Mouse (Mus musculus): ENCODE data around the gene Flrt1. TPM values are rescaled to one million over a fixed set of nuclear protein-coding genes. Genes with fewer than 3 reads are reported as not detected.
A peak's percentile ranks its signal among the peaks of the same experiment; 100 is the strongest.
"Not testable (repeated sequence)": the region's sequence is repeated elsewhere in the genome, so short reads cannot be mapped to it uniquely, and the experiment has no call there.

The Flrt1 gene
- total and polyA plus RNA-seq, 2 experiments from 2014 or later, result 9.9 to 11.9 TPM

DNA sequence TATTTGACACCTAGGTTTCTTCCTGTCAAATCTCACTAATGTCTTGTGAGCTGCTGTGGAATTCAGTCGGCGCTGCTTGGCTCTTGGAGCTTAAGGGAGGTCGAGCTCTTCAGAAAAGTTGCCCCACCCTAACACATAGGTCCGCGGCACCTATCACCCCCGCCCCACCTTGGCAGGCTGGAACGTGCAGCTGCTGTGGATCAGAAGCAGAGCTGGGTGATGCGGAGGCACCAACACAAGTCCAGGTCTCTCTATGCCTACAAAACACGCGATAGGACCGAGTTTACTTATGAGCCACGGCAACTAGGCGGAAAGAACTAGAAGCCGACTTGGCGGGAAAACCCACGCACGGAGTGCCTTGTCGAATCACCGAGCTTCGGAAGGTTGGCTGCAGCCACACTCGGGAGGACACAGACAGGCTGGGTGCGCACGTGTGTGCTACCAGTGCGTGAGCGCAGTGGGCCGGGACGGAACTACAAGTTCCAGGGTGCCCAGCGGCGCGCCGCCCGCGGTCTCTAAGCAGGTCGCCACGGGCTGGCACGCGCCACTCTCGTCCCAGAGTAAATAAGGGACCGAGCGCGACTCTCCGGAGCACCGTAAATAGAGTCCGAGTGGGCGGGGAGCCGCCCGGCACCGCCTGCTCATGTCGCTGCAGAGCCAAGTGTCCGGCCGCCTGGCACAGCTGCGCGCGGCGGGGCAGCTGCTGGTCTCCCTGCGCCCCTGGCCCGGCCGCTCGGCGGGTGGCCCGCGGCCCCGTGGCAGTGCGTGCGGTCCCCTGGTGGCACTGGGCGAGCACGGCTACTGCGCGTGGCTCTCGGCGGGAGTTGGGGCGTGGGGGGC lies 49.1 kb downstream of the Flrt1 start, which contains the start of gene Macrod1:
Gene Macrod1, plus strand, starts transcription at position 563 of the 840 bp plus-strand sequence.
- Histone ChIP-seq H3K4me1 (ENCODE audit: insufficient read depth, low read length) (peaks cover 9% of the 10 kb centered on the region; the same call in 1 of the 2 replicates), H3K9me3 (ENCODE audit: low read length) (no peaks in the 10 kb centered on the region), H3K9ac (replicated peaks; ENCODE audit: low read length, poor library complexity, severe bottlenecking) (peak within 1 kb of the TSS; percentile 59), H3K36me3 (ENCODE audit: insufficient read depth, low read length) (no peaks in the 10 kb centered on the region), H3K4me3 (ENCODE audit: low read depth, low read length) (peak within 1 kb of the TSS; percentile 71), H3K27ac (ENCODE audit: low read depth, low read length) (no peak within 1 kb of the TSS), H3K27me3 (ENCODE audit: insufficient read depth, low read length) (no peaks in the 10 kb centered on the region), H3K4me2 (ENCODE audit: low read depth, low read length, poor library complexity, severe bottlenecking) (peak within 1 kb of the TSS; percentile 100)
- under 1% methylated on average over 57 of the region's 72 CpGs for WGBS
- peak; percentile 66 for ATAC-seq (ENCODE audit: low FRiP score)
- peak; percentile 74 for DNase-seq (ENCODE audit: low spot score)
- no peak for TF ChIP-seq CTCF (IDR thresholded peaks at IDR 0.05)

GRCm38 (mm10) chr19:7055173-7055572 lies 50.4 kb downstream of the Flrt1 start:
- TF ChIP-seq CTCF (IDR thresholded peaks at IDR 0.05), result no peak
- H3K4me3 ChIP-seq (ENCODE audit: low read depth, low read length), result no peak overlapping the region
- no peaks in the 10 kb centered on the region for H3K27me3 ChIP-seq (ENCODE audit: insufficient read depth, low read length)
- DNase-seq (ENCODE audit: low spot score) (no peak), ATAC-seq (ENCODE audit: low FRiP score) (no peak)
- H3K9ac ChIP-seq (replicated peaks; ENCODE audit: low read length, poor library complexity, severe bottlenecking), result no peak overlapping the region
- H3K4me1 ChIP-seq (ENCODE audit: insufficient read depth, low read length), result peaks cover 9% of the 10 kb centered on the region; the same call in 1 of the 2 replicates
- no peak overlapping the region for H3K27ac ChIP-seq (ENCODE audit: low read depth, low read length)
- H3K36me3 ChIP-seq (ENCODE audit: insufficient read depth, low read length), result no peaks in the 10 kb centered on the region
- 42% methylated on average over 3 of the region's 3 CpGs for WGBS
- no peak overlapping the region for H3K4me2 ChIP-seq (ENCODE audit: low read depth, low read length, poor library complexity, severe bottlenecking)
- H3K9me3 ChIP-seq (ENCODE audit: low read length), result no peaks in the 10 kb centered on the region

DNA sequence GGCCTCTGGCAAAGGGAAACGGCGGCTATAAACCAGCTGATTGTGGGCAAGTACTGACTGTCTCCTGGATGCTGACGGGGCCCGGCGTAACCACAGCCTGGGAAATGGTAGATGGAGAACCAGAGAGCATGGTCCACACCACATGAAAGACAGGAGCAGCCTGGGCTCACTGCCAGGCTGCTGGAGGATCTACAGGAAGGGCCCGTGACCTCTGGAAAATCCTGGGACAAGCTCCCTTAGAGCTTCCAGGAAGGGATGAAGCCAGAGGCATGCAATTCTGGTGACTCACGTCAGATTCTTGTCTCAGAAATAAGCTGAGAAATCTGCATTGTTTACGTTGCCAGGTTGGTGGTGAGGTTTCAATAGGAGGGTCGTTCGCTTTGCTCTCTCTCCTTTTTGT lies 50.8 kb downstream of the Flrt1 start:
- peaks cover 9% of the 10 kb centered on the region; the same call in 1 of the 2 replicates for H3K4me1 ChIP-seq (ENCODE audit: insufficient read depth, low read length)

GRCm38 (mm10) chr19:7053382-7053781 lies 52.1 kb downstream of the Flrt1 start:
- ATAC-seq (ENCODE audit: low FRiP score); H3K9me3 ChIP-seq (ENCODE audit: low read length): not testable (repeated sequence)
- WGBS, result 81% methylated on average over 4 of the region's 4 CpGs

More for the DNA sequence above, 50.8 kb downstream of the Flrt1 start:
- ATAC-seq (ENCODE audit: low FRiP score) (no peak), DNase-seq (ENCODE audit: low spot score) (no peak)
- Histone ChIP-seq H3K9me3 (ENCODE audit: low read length) (no peaks in the 10 kb centered on the region), H3K9ac (replicated peaks; ENCODE audit: low read length, poor library complexity, severe bottlenecking) (no peak overlapping the region), H3K4me3 (ENCODE audit: low read depth, low read length) (no peak overlapping the region), H3K36me3 (ENCODE audit: insufficient read depth, low read length) (no peaks in the 10 kb centered on the region), H3K4me2 (ENCODE audit: low read depth, low read length, poor library complexity, severe bottlenecking) (no peak overlapping the region), H3K27me3 (ENCODE audit: insufficient read depth, low read length) (no peaks in the 10 kb centered on the region), H3K27ac (ENCODE audit: low read depth, low read length) (no peak overlapping the region)
- TF ChIP-seq CTCF (IDR thresholded peaks at IDR 0.05), result no peak
- WGBS, result 66% methylated on average over 10 of the region's 10 CpGs

DNA sequence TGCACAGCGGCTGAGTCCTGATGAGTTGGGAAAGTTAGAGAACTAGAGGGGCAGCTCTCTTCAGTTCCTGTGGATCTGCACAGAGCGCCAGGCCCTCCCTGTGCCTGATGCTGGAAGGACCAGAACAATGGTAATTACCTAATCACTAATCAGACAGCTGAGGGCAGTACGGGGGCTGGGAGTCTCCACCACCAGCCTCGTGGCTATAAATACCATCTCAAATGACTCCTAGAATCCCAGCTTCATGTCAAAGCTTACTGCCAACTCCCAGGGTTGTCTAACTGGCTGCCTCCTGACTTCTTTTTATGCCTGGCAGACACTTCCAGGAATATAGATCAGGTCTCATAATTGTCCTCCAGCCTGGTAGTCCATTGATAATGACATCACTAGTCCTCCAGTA lies 60.8 kb downstream of the Flrt1 start:
- H3K36me3 ChIP-seq (ENCODE audit: insufficient read depth, low read length), result no peaks in the 10 kb centered on the region
- 50% methylated on average over 4 of the region's 4 CpGs for WGBS
- H3K27ac ChIP-seq (ENCODE audit: low read depth, low read length), result no peak overlapping the region
- H3K9me3 ChIP-seq (ENCODE audit: low read length), result no peaks in the 10 kb centered on the region
- DNase-seq (ENCODE audit: low spot score) (no peak), ATAC-seq (ENCODE audit: low FRiP score) (no peak)
- H3K27me3 ChIP-seq (ENCODE audit: insufficient read depth, low read length), result no peaks in the 10 kb centered on the region
- no peak overlapping the region for H3K4me3 ChIP-seq (ENCODE audit: low read depth, low read length)
- no peak for TF ChIP-seq CTCF (IDR thresholded peaks at IDR 0.05)
- no peak overlapping the region for H3K9ac ChIP-seq (replicated peaks; ENCODE audit: low read length, poor library complexity, severe bottlenecking)
- no peaks in the 10 kb centered on the region for H3K4me1 ChIP-seq (ENCODE audit: insufficient read depth, low read length)
- H3K4me2 ChIP-seq (ENCODE audit: low read depth, low read length, poor library complexity, severe bottlenecking), result no peak overlapping the region

More at GRCm38 (mm10) chr19:7053382-7053781, 52.1 kb downstream of the Flrt1 start:
- H3K9ac ChIP-seq (replicated peaks; ENCODE audit: low read length, poor library complexity, severe bottlenecking); H3K4me1 ChIP-seq (ENCODE audit: insufficient read depth, low read length); DNase-seq (ENCODE audit: low spot score); H3K27ac ChIP-seq (ENCODE audit: low read depth, low read length); H3K27me3 ChIP-seq (ENCODE audit: insufficient read depth, low read length); H3K36me3 ChIP-seq (ENCODE audit: insufficient read depth, low read length); H3K4me3 ChIP-seq (ENCODE audit: low read depth, low read length); H3K4me2 ChIP-seq (ENCODE audit: low read depth, low read length, poor library complexity, severe bottlenecking): not testable (repeated sequence)

- TF ChIP-seq CTCF (IDR thresholded peaks at IDR 0.05), result no peak
- WGBS, result 68% methylated on average over 4 of the region's 4 CpGs
- Histone ChIP-seq H3K9me3 (ENCODE audit: low read length) (no peaks in the 10 kb centered on the region), H3K4me3 (ENCODE audit: low read depth, low read length) (no peak overlapping the region), H3K27ac (ENCODE audit: low read depth, low read length) (no peak overlapping the region), H3K36me3 (ENCODE audit: insufficient read depth, low read length) (no peaks in the 10 kb centered on the region), H3K27me3 (ENCODE audit: insufficient read depth, low read length) (no peaks in the 10 kb centered on the region), H3K4me1 (ENCODE audit: insufficient read depth, low read length) (no peaks in the 10 kb centered on the region), H3K4me2 (ENCODE audit: low read depth, low read length, poor library complexity, severe bottlenecking) (no peak overlapping the region), H3K9ac (replicated peaks; ENCODE audit: low read length, poor library complexity, severe bottlenecking) (no peak overlapping the region)
- no peak for DNase-seq (ENCODE audit: low spot score)
- ATAC-seq (ENCODE audit: low FRiP score), result no peak
Observed at GRCm38 (mm10) chr19:7044279-7044678, 61.2 kb downstream of the Flrt1 start.

Other genes with a start within 250 kb of the Flrt1 start
- gene Ccdc88b, start 247.5 kb downstream of the Flrt1 start, total RNA-seq (2014; rRNA removed), result 1.0 and 1.9 TPM in 2 replicates
- 0.86 and 1.8 TPM in 2 replicates for gene Ccdc88b, start 247.5 kb downstream of the Flrt1 start, polyA plus RNA-seq (2015; fragmentation: Nextera tagmentation; extraction: Ambion mirVana)
- gene Trmt112, start 196.0 kb downstream of the Flrt1 start, total RNA-seq (2014; rRNA removed), result 80.6 and 85.4 TPM in 2 replicates
- 110 and 118 TPM in 2 replicates for gene Trmt112, start 196.0 kb downstream of the Flrt1 start, polyA plus RNA-seq (2015; fragmentation: Nextera tagmentation; extraction: Ambion mirVana)
- 211 and 223 TPM in 2 replicates for gene Prdx5, start 195.6 kb downstream of the Flrt1 start, total RNA-seq (2014; rRNA removed)
- 491 and 528 TPM in 2 replicates for gene Prdx5, start 195.6 kb downstream of the Flrt1 start, polyA plus RNA-seq (2015; fragmentation: Nextera tagmentation; extraction: Ambion mirVana)
- 31.6 and 40.7 TPM in 2 replicates for gene Esrra, start 183.9 kb downstream of the Flrt1 start, total RNA-seq (2014; rRNA removed)
- 7.2 and 7.3 TPM in 2 replicates for gene Esrra, start 183.9 kb downstream of the Flrt1 start, polyA plus RNA-seq (2015; fragmentation: Nextera tagmentation; extraction: Ambion mirVana)
- gene Catsperz, start 180.3 kb downstream of the Flrt1 start, total RNA-seq (2014; rRNA removed), result 0.52 and 1.1 TPM in 2 replicates
- gene Catsperz, start 180.3 kb downstream of the Flrt1 start, polyA plus RNA-seq (2015; fragmentation: Nextera tagmentation; extraction: Ambion mirVana), result 2.1 and 3.0 TPM in 2 replicates
- gene Kcnk4, start 171.2 kb downstream of the Flrt1 start, total RNA-seq (2014; rRNA removed), result 7.9 and 13.6 TPM in 2 replicates
- gene Kcnk4, start 171.2 kb downstream of the Flrt1 start, polyA plus RNA-seq (2015; fragmentation: Nextera tagmentation; extraction: Ambion mirVana), result 17.8 and 18.0 TPM in 2 replicates
- gene Bad, start 163.9 kb downstream of the Flrt1 start, total RNA-seq (2014; rRNA removed), result 50.3 and 55.9 TPM in 2 replicates
- 91.6 and 104 TPM in 2 replicates for gene Bad, start 163.9 kb downstream of the Flrt1 start, polyA plus RNA-seq (2015; fragmentation: Nextera tagmentation; extraction: Ambion mirVana)
- gene Gpr137, start 163.2 kb downstream of the Flrt1 start, total RNA-seq (2014; rRNA removed), result 88.5 and 101 TPM in 2 replicates
- gene Gpr137, start 163.2 kb downstream of the Flrt1 start, polyA plus RNA-seq (2015; fragmentation: Nextera tagmentation; extraction: Ambion mirVana), result 77.6 and 78.8 TPM in 2 replicates
- gene Ppp1r14b, start 130.8 kb downstream of the Flrt1 start, total RNA-seq (2014; rRNA removed), result 137 and 150 TPM in 2 replicates
- gene Ppp1r14b, start 130.8 kb downstream of the Flrt1 start, polyA plus RNA-seq (2015; fragmentation: Nextera tagmentation; extraction: Ambion mirVana), result 143 and 144 TPM in 2 replicates
- gene Plcb3, start 129.3 kb downstream of the Flrt1 start, total RNA-seq (2014; rRNA removed), result 14.7 and 16.6 TPM in 2 replicates
- gene Plcb3, start 129.3 kb downstream of the Flrt1 start, polyA plus RNA-seq (2015; fragmentation: Nextera tagmentation; extraction: Ambion mirVana), result 9.5 and 9.8 TPM in 2 replicates
- 24.9 and 29.3 TPM in 2 replicates for gene Fkbp2, start 125.2 kb downstream of the Flrt1 start, total RNA-seq (2014; rRNA removed)
- 149 and 155 TPM in 2 replicates for gene Fkbp2, start 125.2 kb downstream of the Flrt1 start, polyA plus RNA-seq (2015; fragmentation: Nextera tagmentation; extraction: Ambion mirVana)
- gene Vegfb, start 118.1 kb downstream of the Flrt1 start, total RNA-seq (2014; rRNA removed), result 33.1 and 44.4 TPM in 2 replicates
- 77.7 and 83.2 TPM in 2 replicates for gene Vegfb, start 118.1 kb downstream of the Flrt1 start, polyA plus RNA-seq (2015; fragmentation: Nextera tagmentation; extraction: Ambion mirVana)
- 14.9 and 31.2 TPM in 2 replicates for gene Dnajc4, start 113.2 kb downstream of the Flrt1 start, total RNA-seq (2014; rRNA removed)
- gene Dnajc4, start 113.2 kb downstream of the Flrt1 start, polyA plus RNA-seq (2015; fragmentation: Nextera tagmentation; extraction: Ambion mirVana), result 21.6 and 25.7 TPM in 2 replicates
- gene Nudt22, start 109.6 kb downstream of the Flrt1 start, total RNA-seq (2014; rRNA removed), result 12.8 and 19.6 TPM in 2 replicates
- gene Nudt22, start 109.6 kb downstream of the Flrt1 start, polyA plus RNA-seq (2015; fragmentation: Nextera tagmentation; extraction: Ambion mirVana), result 17.8 and 22.0 TPM in 2 replicates
- 19.6 and 28.1 TPM in 2 replicates for gene Trpt1, start 109.6 kb downstream of the Flrt1 start, total RNA-seq (2014; rRNA removed)
- 19.8 and 23.4 TPM in 2 replicates for gene Trpt1, start 109.6 kb downstream of the Flrt1 start, polyA plus RNA-seq (2015; fragmentation: Nextera tagmentation; extraction: Ambion mirVana)
- 5.6 and 6.2 TPM in 2 replicates for gene Fermt3, start 86.3 kb downstream of the Flrt1 start, total RNA-seq (2014; rRNA removed)
- 3.0 and 3.4 TPM in 2 replicates for gene Fermt3, start 86.3 kb downstream of the Flrt1 start, polyA plus RNA-seq (2015; fragmentation: Nextera tagmentation; extraction: Ambion mirVana)
- 97.0 and 101 TPM in 2 replicates for gene Stip1, start 65.8 kb downstream of the Flrt1 start, total RNA-seq (2014; rRNA removed)
- gene Stip1, start 65.8 kb downstream of the Flrt1 start, polyA plus RNA-seq (2015; fragmentation: Nextera tagmentation; extraction: Ambion mirVana), result 142 and 147 TPM in 2 replicates
- 1.4 and 5.1 TPM in 2 replicates for gene Macrod1, start 48.9 kb downstream of the Flrt1 start, total RNA-seq (2014; rRNA removed)
- 5.9 and 6.2 TPM in 2 replicates for gene Macrod1, start 48.9 kb downstream of the Flrt1 start, polyA plus RNA-seq (2015; fragmentation: Nextera tagmentation; extraction: Ambion mirVana)
- gene Otub1, start 100.6 kb upstream of the Flrt1 start, total RNA-seq (2014; rRNA removed), result 236 and 242 TPM in 2 replicates
- 257 and 277 TPM in 2 replicates for gene Otub1, start 100.6 kb upstream of the Flrt1 start, polyA plus RNA-seq (2015; fragmentation: Nextera tagmentation; extraction: Ambion mirVana)
- 1,114 and 1,471 TPM in 2 replicates for gene Cox8a, start 111.9 kb upstream of the Flrt1 start, total RNA-seq (2014; rRNA removed)
- gene Cox8a, start 111.9 kb upstream of the Flrt1 start, polyA plus RNA-seq (2015; fragmentation: Nextera tagmentation; extraction: Ambion mirVana), result 1,645 and 1,756 TPM in 2 replicates
- 58.3 and 62.5 TPM in 2 replicates for gene Naa40, start 135.5 kb upstream of the Flrt1 start, total RNA-seq (2014; rRNA removed)
- gene Naa40, start 135.5 kb upstream of the Flrt1 start, polyA plus RNA-seq (2015; fragmentation: Nextera tagmentation; extraction: Ambion mirVana), result 45.6 and 46.1 TPM in 2 replicates
- 40.7 and 53.1 TPM in 2 replicates for gene Rcor2, start 161.6 kb upstream of the Flrt1 start, total RNA-seq (2014; rRNA removed)
- gene Rcor2, start 161.6 kb upstream of the Flrt1 start, polyA plus RNA-seq (2015; fragmentation: Nextera tagmentation; extraction: Ambion mirVana), result 8.9 and 9.7 TPM in 2 replicates
- 41.2 and 49.1 TPM in 2 replicates for gene Mark2, start 236.1 kb upstream of the Flrt1 start, total RNA-seq (2014; rRNA removed)
- gene Mark2, start 236.1 kb upstream of the Flrt1 start, polyA plus RNA-seq (2015; fragmentation: Nextera tagmentation; extraction: Ambion mirVana), result 38.0 and 38.1 TPM in 2 replicates